Mouse (Mus musculus) mesoderm, embryonic 11.5 days (tissue): ENCODE data around the gene Ubald2.

Experiments
- DNase-seq: peaks from one replicate; pipeline ENCODE4 v3.0.0-alpha.2; 2012; ENCODE audit warnings: low read depth, low spot score

Gene Ubald2

GRCm38 (mm10) chr11:116434287-116434966 is 533 bp downstream of the Ubald2 start:
- DNase-seq: peak; percentile 61

DNA sequence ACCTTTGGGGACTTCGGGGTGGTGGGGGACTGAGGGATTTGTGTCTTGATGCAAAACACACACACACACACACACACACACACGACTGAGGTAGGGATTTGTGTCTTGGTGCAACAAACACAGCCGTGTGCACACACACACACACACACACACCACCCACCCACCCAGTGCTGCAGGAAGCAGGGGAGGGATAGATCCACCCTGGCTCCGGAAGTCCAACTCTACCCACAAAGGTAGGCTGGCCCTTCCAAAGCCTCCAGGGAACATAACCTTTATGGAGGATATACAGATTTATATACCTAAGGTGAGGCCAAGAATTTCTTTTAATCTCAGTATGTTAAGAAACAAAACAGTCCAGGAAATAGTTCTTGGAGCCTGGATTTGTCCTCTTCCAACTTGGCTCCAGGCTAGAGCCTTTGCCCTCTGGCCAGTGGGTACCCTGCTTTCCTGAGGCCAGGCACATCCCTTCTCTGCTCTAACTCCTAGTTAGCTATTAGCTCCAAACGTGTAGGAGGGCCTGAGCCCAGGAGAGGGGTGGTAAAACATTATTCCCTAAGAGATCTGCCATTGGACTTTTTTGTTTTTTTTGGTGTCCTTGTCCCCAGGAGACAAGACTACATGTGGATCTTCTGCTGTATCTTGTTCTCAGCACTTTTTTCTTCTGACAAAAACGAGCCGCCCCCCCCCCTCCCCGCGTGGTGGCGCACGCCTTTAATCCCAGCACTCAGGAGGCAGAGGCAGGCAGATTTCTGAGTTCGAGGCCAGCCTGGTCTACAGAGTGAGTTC is 1.3 kb downstream of the Ubald2 start:
- DNase-seq: no peak

DNA sequence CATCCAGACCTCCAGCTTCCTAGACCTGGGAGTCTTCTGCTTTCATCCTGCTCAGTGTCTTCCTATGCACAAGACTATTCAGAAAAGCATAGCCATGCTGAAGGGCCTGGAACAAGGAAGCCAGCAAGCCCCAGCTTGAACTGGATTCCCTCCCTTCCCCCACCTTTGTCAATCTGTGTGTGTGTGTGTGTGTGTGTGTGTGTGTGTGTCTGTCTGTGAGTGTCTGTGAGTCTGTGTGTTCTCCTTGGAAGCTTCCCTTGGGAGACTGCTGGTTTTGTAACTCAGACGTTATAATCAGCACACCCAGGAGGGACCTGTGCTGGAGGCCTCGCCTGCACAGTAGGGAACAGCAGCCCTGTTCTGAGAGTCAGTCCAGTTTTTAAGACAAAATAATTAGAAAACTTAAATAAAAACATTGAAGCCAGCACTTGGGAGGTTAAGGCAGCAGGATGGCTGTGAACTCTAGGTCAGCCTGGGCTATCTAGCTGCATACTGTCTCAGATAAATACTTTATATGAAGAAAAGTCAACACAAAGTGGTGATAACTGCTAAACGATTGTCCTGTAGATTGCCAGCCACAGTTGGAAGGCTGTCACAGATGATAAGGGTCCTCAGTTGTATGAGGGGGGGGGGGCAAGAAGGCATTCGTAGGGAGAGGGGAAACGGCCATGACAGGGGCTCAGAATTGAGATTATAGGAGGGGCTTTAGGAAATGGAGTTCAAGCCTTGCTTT is 2.3 kb downstream of the Ubald2 start:
- DNase-seq: no peak

GRCm38 (mm10) chr11:116436725-116437331 is 2.9 kb downstream of the Ubald2 start:
- no peak for DNase-seq

GRCm38 (mm10) chr11:116437541-116437940 is 3.6 kb downstream of the Ubald2 start:
- DNase-seq: no peak

- DNase-seq: no peak
Observed at GRCm38 (mm10) chr11:116439269-116440240, 5.7 kb downstream of the Ubald2 start.

- no peak for DNase-seq
Observed at GRCm38 (mm10) chr11:116440408-116441068, 6.6 kb downstream of the Ubald2 start.

DNA sequence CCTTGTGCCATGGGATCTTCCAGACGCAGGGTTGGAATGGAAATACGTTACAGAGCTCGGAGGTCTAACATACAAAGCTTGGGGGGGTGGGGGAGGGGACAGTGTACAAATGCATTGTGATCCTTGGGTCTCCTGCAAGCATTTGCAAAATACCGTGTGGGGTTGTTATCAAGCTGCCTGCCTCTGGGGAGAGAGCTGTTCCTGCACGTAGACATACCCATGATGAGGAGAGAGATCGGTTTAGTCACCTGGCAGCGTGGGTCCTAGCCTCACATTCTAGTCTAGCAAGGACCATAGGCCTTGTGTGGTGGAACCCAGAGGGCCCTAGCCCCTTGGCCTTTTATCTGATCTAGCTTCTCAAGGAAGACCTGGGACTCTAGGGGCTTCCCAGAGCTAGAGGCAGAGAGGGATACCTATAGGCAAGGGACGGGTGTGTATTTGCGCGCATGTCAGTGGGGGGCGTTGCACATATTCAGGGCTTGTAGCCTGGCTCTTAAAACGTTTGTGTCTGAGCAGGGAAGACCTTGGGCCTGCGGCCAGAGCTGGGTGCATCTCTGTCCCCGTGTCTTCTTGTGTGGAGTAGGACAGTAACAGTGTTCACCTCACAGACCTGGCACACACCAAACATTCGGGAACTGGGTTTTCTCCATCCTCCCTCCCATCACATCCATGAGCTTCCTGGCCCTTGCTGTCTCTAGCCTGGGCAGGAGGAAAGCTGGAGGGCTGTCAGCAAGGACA is 8.4 kb downstream of the Ubald2 start:
- DNase-seq: no peak

DNA sequence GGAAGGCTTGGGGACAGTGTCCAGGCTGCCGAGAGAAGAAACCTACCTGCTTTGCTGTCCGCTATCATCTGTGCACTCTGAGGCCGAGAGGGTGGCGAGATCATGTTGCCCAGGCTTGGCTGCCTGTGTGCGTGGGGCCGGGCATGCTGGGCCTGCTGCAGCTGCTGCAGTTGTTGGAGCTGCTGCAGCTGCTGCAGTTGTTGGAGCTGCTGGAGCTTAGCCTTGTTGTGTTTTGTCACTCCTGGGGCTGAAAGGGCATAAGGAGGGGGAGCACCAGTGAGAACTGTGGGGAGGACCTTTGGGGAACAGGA is 8.9 kb downstream of the Ubald2 start:
- no peak for DNase-seq

GRCm38 (mm10) chr11:116443311-116443710 is 9.4 kb downstream of the Ubald2 start:
- DNase-seq: no peak

DNA sequence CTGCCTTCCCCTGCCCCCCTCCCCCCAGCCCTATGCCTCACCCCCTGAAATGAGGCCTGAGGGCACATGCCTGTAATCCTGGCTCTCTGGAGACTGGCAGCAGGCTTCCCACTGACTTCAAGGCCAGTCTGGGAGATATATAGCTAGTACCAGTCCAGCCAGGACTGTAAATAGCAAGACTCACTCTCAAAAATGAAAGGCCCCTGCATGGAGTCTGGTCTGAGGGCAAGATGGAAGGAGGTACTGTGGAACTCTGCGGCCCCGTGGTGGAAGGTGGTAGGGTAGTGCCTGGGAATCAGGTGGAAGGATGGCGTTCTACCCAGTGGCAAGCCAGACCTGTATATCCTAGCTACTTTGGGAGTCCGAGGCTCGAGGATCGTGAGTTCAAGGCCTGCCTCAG is 10.0 kb downstream of the Ubald2 start:
- DNase-seq: no peak

DNA sequence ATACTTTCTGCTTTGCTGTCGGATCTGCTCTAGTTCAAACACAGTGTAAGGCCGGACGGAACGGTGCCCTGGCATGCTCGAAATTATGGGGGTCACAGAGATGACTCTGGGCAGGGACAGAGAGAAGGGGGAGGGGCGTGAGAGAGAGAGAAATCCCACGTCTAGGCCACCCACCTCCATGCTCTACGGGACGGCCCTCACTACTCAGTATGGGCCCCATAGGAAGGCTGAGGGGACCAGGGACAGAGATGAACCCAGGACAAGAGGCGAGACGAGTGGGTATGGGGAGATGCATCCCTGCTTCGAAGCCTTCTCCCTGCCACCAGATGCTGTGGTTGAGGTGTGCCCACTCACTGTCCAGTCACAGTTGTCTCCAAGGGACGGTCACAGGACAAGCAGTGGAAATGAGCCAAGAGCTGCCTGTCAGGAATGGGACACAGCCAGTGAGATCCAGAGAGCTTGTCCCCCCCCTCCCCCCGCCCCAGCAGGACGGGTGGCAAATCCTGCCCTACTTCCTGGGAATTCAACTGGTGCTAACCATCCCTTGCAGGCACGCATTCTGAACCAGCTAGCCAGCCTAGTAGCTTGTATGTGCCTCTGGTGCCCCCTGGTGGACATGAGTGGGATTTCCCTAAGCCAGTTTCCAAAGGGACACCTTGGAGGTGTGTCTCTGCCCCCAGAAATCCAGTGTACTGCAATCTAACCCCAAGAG is 11.9 kb downstream of the Ubald2 start:
- peak; percentile 92 for DNase-seq

GRCm38 (mm10) chr11:116446308-116446887 is 12.5 kb downstream of the Ubald2 start:
- no peak for DNase-seq

DNA sequence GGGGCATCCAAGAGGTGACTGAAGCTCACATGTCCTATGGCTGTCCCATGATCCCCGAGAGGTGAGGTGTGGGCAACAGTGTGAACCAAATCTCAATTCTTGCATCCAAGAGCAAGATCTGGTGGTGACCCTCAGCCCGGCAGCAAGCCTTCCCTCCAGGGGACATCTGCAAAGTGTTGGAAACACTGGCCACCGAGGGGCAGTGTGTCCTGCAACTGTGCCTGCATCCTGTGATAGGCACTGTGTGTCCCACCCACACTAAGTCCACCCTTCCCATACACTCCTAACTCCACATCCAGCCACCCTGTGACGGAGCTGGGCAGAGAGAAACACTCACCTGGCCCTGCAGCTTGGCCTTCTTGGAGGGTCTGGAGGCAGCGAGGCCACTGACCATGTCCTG is 13.9 kb downstream of the Ubald2 start:
- DNase-seq: no peak

DNA sequence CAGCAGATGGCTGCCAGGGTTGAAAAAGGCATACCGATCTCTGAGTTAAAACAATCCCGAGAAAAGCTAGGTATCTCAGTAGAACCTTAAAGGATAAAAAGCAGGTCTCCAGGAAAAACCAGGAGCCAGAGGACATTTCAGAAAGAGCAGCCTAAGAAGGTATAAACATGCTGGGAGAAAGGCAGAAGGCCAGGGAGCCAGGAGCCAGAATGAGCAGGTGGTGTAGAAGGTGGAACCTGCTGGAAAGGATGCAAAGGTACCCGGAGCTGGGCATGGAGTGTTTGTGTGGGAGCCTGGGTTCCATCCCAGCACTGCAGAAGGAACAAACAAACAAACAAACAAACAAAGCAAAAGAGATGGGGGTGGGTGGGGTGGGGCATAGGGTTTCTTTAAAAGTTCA is 15.4 kb downstream of the Ubald2 start:
- DNase-seq: no peak

DNA sequence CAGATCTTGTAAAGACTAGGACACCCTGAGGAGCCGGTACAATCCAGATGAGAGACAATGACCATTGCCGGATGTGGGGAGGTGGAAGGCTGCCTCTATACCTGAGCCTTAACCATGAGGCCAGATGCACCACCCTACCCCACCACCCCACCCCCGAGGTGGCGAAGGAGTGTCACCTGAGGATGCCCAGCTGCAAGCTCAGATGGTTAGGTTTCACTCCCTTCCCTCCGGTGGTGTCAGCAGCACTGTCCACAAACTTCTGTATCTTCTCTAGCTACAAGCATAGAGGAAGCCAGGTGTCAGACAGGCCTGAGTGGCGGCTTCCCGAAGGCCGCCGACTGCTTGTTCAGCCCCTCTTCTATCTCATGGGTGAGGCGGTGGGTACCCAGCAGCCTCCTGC is 20.0 kb downstream of the Ubald2 start:
- DNase-seq: no peak

DNA sequence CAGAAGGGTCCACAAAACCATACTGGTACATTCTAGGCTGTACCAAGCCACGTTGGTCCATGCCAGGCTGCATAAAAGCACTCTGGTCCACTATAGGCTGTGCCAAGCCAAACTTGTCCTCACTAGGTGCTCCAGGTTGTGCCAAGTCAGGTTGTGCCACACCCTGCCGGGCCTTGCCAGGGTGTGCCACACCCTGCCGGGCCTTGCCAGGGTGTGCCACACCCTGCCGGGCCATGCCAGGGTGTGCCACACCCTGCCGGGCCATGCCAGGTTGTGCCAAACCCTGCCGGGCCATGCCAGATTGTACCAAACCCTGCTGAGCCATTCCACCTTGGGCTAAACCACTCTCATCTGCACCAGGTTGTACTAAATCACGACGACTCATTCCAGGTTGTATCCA is 22.3 kb downstream of the Ubald2 start:
- no peak for DNase-seq

GRCm38 (mm10) chr11:116459786-116460185 is 25.9 kb downstream of the Ubald2 start:
- DNase-seq: no peak

DNA sequence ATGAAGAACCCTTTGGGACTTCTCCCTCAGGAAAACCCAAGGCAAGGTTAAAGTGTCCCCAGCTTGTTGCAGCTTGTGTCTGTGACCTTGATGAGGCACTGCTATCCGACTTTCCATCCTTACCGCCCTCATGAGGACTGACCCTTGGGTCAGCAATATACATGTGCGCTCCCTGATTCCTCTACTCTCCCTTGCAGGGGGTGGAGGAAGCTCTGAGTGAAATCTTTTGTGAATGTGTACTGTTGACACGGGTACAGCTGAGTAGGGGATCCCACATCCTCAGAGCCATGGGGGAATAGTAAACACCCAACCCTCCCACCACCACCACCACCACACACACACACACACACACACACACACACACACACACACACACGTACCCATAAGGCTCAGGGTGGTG is 29.4 kb downstream of the Ubald2 start:
- DNase-seq: no peak
